Mouse (Mus musculus) cerebellum, postnatal 4 days (tissue): ENCODE measurements around the gene Stap2.

Experiments used
- DNase-seq, 2 experiments: peaks; one replicate each; pipeline ENCODE4 v3.0.0; 2022; ENCODE audit warnings: low spot score in 2 of 2, mixed read lengths in 1 of 2

Stap2 gene

GRCm38 (mm10) chr17:56024931-56025330 lies 19.5 kb upstream of the Stap2 start:
- DNase-seq, result no peak

- no peak for DNase-seq
Measured at GRCm38 (mm10) chr17:56024476-56024875, 19.1 kb upstream of the Stap2 start.

GRCm38 (mm10) chr17:56023386-56023785 lies 18.0 kb upstream of the Stap2 start:
- no peak for DNase-seq

- no peak for DNase-seq
Measured at GRCm38 (mm10) chr17:56022989-56023290, 17.6 kb upstream of the Stap2 start.

GRCm38 (mm10) chr17:56022131-56022988 lies 17.0 kb upstream of the Stap2 start:
- peak in 1 of 2 experiments; percentile 19 for DNase-seq

GRCm38 (mm10) chr17:56021161-56021910 lies 16.0 kb upstream of the Stap2 start:
- DNase-seq, result peak in 1 of 2 experiments; percentile 19

GRCm38 (mm10) chr17:56020400-56021084 lies 15.2 kb upstream of the Stap2 start:
- peak in 1 of 2 experiments; percentile 19 for DNase-seq

- peak; percentile 24 to 58 for DNase-seq
Measured at GRCm38 (mm10) chr17:56018347-56019131, 13.2 kb upstream of the Stap2 start.

- DNase-seq, result no peak
Measured at GRCm38 (mm10) chr17:56017848-56018247, 12.5 kb upstream of the Stap2 start.

- DNase-seq, result no peak
Measured at GRCm38 (mm10) chr17:56016793-56017785, 11.7 kb upstream of the Stap2 start.

GRCm38 (mm10) chr17:56016382-56016781 lies 11.0 kb upstream of the Stap2 start:
- no peak for DNase-seq

GRCm38 (mm10) chr17:56015293-56015692 lies 9.9 kb upstream of the Stap2 start:
- no peak for DNase-seq

GRCm38 (mm10) chr17:56011441-56011840 lies 6.1 kb upstream of the Stap2 start:
- no peak for DNase-seq

GRCm38 (mm10) chr17:56010681-56011080 lies 5.3 kb upstream of the Stap2 start:
- DNase-seq, result peak; percentile 62 to 87

GRCm38 (mm10) chr17:56010255-56010654 lies 4.9 kb upstream of the Stap2 start:
- no peak for DNase-seq

GRCm38 (mm10) chr17:56009962-56010240 lies 4.5 kb upstream of the Stap2 start:
- DNase-seq, result no peak

- DNase-seq, result peak; percentile 85 to 87
Measured at GRCm38 (mm10) chr17:56009088-56009961, 3.9 kb upstream of the Stap2 start.

- DNase-seq, result peak; percentile 72 to 89
Measured at GRCm38 (mm10) chr17:56008356-56009087, 3.1 kb upstream of the Stap2 start.
